Comparison of ENCODE assay signal across 9 mouse cellular contexts in genomic region chrX:99657790-99658451, GRCm38 (mm10).
DNase-seq lines count a peak whose midpoint lies in the region; ATAC-seq lines count a peak whose summit lies in the region.
"Had no signal": no experiment of that assay in that cellular context is flagged by ENCODE, and none has a peak within 500 bp of the region (broad histone marks: within the 10 kb centered on the region; RNA-seq: fewer than 3 reads in every experiment).

No protein-coding gene starts in this region.

- DNase-seq in midbrain, embryonic 10.5 days (ENCODE audit: low spot score) = peak; percentile 76
- peak; percentile 86 for DNase-seq in embryo, embryonic 10 days (ENCODE audit: low spot score)
- peak; percentile 38 to 56 for DNase-seq in gastrocnemius, postnatal 36 days
- peak; percentile 55 for DNase-seq in kidney, adult 9 months
- peak; percentile 45 for DNase-seq in liver, embryonic 11.5 days (ENCODE audit: low spot score)
- DNase-seq in testis, postnatal 10 days (ENCODE audit: low spot score) = peak; percentile 86

- WGBS in midbrain, embryonic 10.5 days = 25% methylated on average over 8 of the region's 8 CpGs
- 23% methylated on average over 8 of the region's 8 CpGs for WGBS in midbrain, embryonic 16.5 days
- 28% methylated on average over 8 of the region's 8 CpGs for WGBS in liver, embryonic 11.5 days
- WGBS in neural tube, embryonic 14.5 days = 21% methylated on average over 8 of the region's 8 CpGs

- H3K36me3 ChIP-seq in midbrain, embryonic 10.5 days = no peaks in the 10 kb centered on the region
- no peaks in the 10 kb centered on the region for H3K36me3 ChIP-seq in midbrain, embryonic 16.5 days (ENCODE audit: control insufficient read depth, insufficient read depth, low read length)
- no peaks in the 10 kb centered on the region for H3K36me3 ChIP-seq in liver, embryonic 11.5 days (ENCODE audit: control insufficient read depth, insufficient read depth, low read length)
- H3K36me3 ChIP-seq in neural tube, embryonic 14.5 days (ENCODE audit: control insufficient read depth, insufficient read depth, low read length) = no peaks in the 10 kb centered on the region
- H3K36me3 ChIP-seq: stomach, embryonic 15.5 days had no signal

- H3K4me2 ChIP-seq in midbrain, embryonic 16.5 days (ENCODE audit: low read length) = no peak overlapping the region
- H3K4me2 ChIP-seq in liver, embryonic 11.5 days = no peak overlapping the region
- H3K4me2 ChIP-seq in neural tube, embryonic 14.5 days (ENCODE audit: low read depth, low read length) = no peak overlapping the region
- H3K4me2 ChIP-seq: stomach, embryonic 15.5 days had no signal

- H3K27me3 ChIP-seq in midbrain, embryonic 10.5 days (ENCODE audit: low read depth, poor library complexity, severe bottlenecking) = peaks cover 100% of the 10 kb centered on the region
- H3K27me3 ChIP-seq in midbrain, embryonic 16.5 days (ENCODE audit: control insufficient read depth, insufficient read depth, low read depth, low read length) = peaks cover 15% of the 10 kb centered on the region
- peaks cover 35% of the 10 kb centered on the region for H3K27me3 ChIP-seq in liver, embryonic 11.5 days (replicated peaks; ENCODE audit: control insufficient read depth, insufficient read depth, low read length)
- H3K27me3 ChIP-seq in neural tube, embryonic 14.5 days (ENCODE audit: control insufficient read depth, insufficient read depth, low read length) = 0 out of 2 replicates have a peak, but pooled peaks cover 2% of the 10 kb centered on the region

- intact Hi-C loops in gastrocnemius, postnatal 36 days (cut with DNase I) = loop anchor here (2.0 to 10.0 kb wide), 3 partner anchors 126 to 673 kb away; no protein-coding TSS in a partner anchor

- ATAC-seq in midbrain, embryonic 16.5 days = no peak
- no peak for ATAC-seq in liver, embryonic 11.5 days (replicated peaks; ENCODE audit: low FRiP score)
- peak; percentile 83 for ATAC-seq in neural tube, embryonic 14.5 days (ENCODE audit: low read depth)

- no peaks in the 10 kb centered on the region for H3K9me3 ChIP-seq in midbrain, embryonic 10.5 days (replicated peaks)
- H3K9me3 ChIP-seq in midbrain, embryonic 16.5 days (replicated peaks; ENCODE audit: control insufficient read depth, low read length, poor library complexity, severe bottlenecking) = no peaks in the 10 kb centered on the region
- no peaks in the 10 kb centered on the region for H3K9me3 ChIP-seq in liver, embryonic 11.5 days (ENCODE audit: control insufficient read depth, low read length)
- H3K9me3 ChIP-seq in neural tube, embryonic 14.5 days (ENCODE audit: control insufficient read depth, low read length) = no peaks in the 10 kb centered on the region
- H3K9me3 ChIP-seq: stomach, embryonic 15.5 days had no signal

- H3K4me1 ChIP-seq in midbrain, embryonic 10.5 days = peaks cover 23% of the 10 kb centered on the region; the same call in 1 of the 2 replicates
- H3K4me1 ChIP-seq in midbrain, embryonic 16.5 days (ENCODE audit: control insufficient read depth, insufficient read depth, low read length) = no peaks in the 10 kb centered on the region
- H3K4me1 ChIP-seq in liver, embryonic 11.5 days (replicated peaks; ENCODE audit: control insufficient read depth, insufficient read depth, low read length) = no peaks in the 10 kb centered on the region
- H3K4me1 ChIP-seq in neural tube, embryonic 14.5 days (ENCODE audit: control insufficient read depth, insufficient read depth, low read length) = no peaks in the 10 kb centered on the region
- H3K4me1 ChIP-seq: stomach, embryonic 15.5 days had no signal

- 0 out of 2 replicates have a peak overlapping the region, but pooled peaks have one; percentile 13 for H3K27ac ChIP-seq in midbrain, embryonic 10.5 days (replicated peaks)
- no peak overlapping the region for H3K27ac ChIP-seq in midbrain, embryonic 16.5 days (ENCODE audit: low read length)
- H3K27ac ChIP-seq in liver, embryonic 11.5 days (ENCODE audit: low read depth, low read length) = no peak overlapping the region
- no peak overlapping the region for H3K27ac ChIP-seq in neural tube, embryonic 14.5 days (ENCODE audit: low read depth, low read length)
- H3K27ac ChIP-seq: stomach, embryonic 15.5 days had no signal

- H3K9ac ChIP-seq in midbrain, embryonic 16.5 days (ENCODE audit: low read depth, low read length) = no peak overlapping the region
- H3K9ac ChIP-seq in liver, embryonic 11.5 days (ENCODE audit: low read depth, low read length) = no peak overlapping the region
- H3K9ac ChIP-seq in neural tube, embryonic 14.5 days (replicated peaks; ENCODE audit: low read depth, low read length) = no peak overlapping the region
- H3K9ac ChIP-seq: stomach, embryonic 15.5 days had no signal

- no peak overlapping the region for H3K4me3 ChIP-seq in midbrain, embryonic 10.5 days
- no peak overlapping the region for H3K4me3 ChIP-seq in midbrain, embryonic 16.5 days (ENCODE audit: low read depth, low read length)
- H3K4me3 ChIP-seq in liver, embryonic 11.5 days (ENCODE audit: low read depth, low read length) = no peak overlapping the region
- no peak overlapping the region for H3K4me3 ChIP-seq in neural tube, embryonic 14.5 days (ENCODE audit: low read depth, low read length)
- H3K4me3 ChIP-seq: stomach, embryonic 15.5 days had no signal
